Mouse (Mus musculus) forebrain, embryonic 14.5 days (tissue): ENCODE data around the gene Cacna2d3. TPM values are rescaled to one million over a fixed set of nuclear protein-coding genes. Genes with fewer than 3 reads are reported as not detected.

Experiments
- ATAC-seq: fragments of 200-750 bp; cut with Nextera tagmentation; 2 replicates; pipeline ENCODE4 v1.8.0; 2017; ENCODE audit warnings: mild to moderate bottlenecking, moderate library complexity
- DNase-seq: peaks from one replicate; pipeline ENCODE4 v3.0.0-alpha.2; 2015; ENCODE audit warnings: low spot score
- H3K27ac ChIP-seq: fragments of 300-500 bp; sonication (generic); 2 replicates; pipeline ENCODE4 v1.5.1; 2014; ENCODE audit warnings: low read depth, mild to moderate bottlenecking, control low read depth, low read length, moderate library complexity
- H3K27me3 ChIP-seq: fragments of 300-500 bp; sonication (generic); replicated peaks from 2 replicates; pipeline ENCODE4 v1.6.1; 2014; ENCODE audit warnings: low read length, control low read depth, mixed read lengths; ENCODE audit not compliant: control insufficient read depth, insufficient read depth
- H3K36me3 ChIP-seq: fragments of 300-500 bp; sonication (generic); 2 replicates; pipeline ENCODE4 v1.6.1; 2014; ENCODE audit warnings: low read length, control low read depth; ENCODE audit not compliant: control insufficient read depth, insufficient read depth
- H3K4me1 ChIP-seq: fragments of 300-500 bp; sonication (generic); 2 replicates; pipeline ENCODE4 v1.6.1; 2014; ENCODE audit warnings: antibody characterized with exemption, low read length, control low read depth; ENCODE audit not compliant: control insufficient read depth, insufficient read depth
- H3K4me2 ChIP-seq: fragments of 300-500 bp; sonication (generic); 2 replicates; pipeline ENCODE4 v1.6.1; 2014; ENCODE audit warnings: mild to moderate bottlenecking, control low read depth, low read length
- H3K4me3 ChIP-seq: fragments of 300-500 bp; sonication (generic); 2 replicates; pipeline ENCODE4 v1.5.1; 2014; ENCODE audit warnings: low read depth, low read length, control low read depth
- H3K9ac ChIP-seq: fragments of 300-500 bp; sonication (generic); 2 replicates; pipeline ENCODE4 v1.6.1; 2014; ENCODE audit warnings: mild to moderate bottlenecking, low read length, control low read depth, moderate library complexity
- H3K9me3 ChIP-seq: fragments of 300-500 bp; sonication (generic); replicated peaks from 2 replicates; pipeline ENCODE4 v1.6.1; 2016; ENCODE audit warnings: low read length, control low read depth, mixed read lengths; ENCODE audit not compliant: control insufficient read depth
- WGBS: fragments of 180-500 bp; shearing (Covaris S2); extraction: QIAGEN DNeasy Blood & Tissue Kit; methylation state at CpG from one replicate; pipeline ENCODE4 v1.1.7; 2014; 5-methylcytosine and 5-hydroxymethylcytosine counted together
- polyA plus RNA-seq: library from polyadenylated mRNA; unstranded; fragments of >200 nt; fragmentation: Nextera tagmentation; extraction: Ambion mirVana; gene quantifications from 2 replicates; pipeline ENCODE4 v1.2.1, GENCODE M21; 2014

Gene Cacna2d3
- polyA plus RNA-seq, 1 experiment from 2014 or later = 14.5 TPM

- no peaks in the 10 kb centered on the region for H3K27me3 ChIP-seq
- 90% methylated on average over 5 of the region's 5 CpGs for WGBS
- no peak overlapping the region for H3K27ac ChIP-seq
- H3K4me1 ChIP-seq = no peaks in the 10 kb centered on the region
- H3K4me2 ChIP-seq = no peak overlapping the region
- no peak overlapping the region for H3K9ac ChIP-seq
- H3K36me3 ChIP-seq = no peaks in the 10 kb centered on the region
- no peak overlapping the region for H3K4me3 ChIP-seq
- ATAC-seq = no peak
- no peak for DNase-seq
- no peaks in the 10 kb centered on the region; the same call in 1 of the 2 replicates for H3K9me3 ChIP-seq
Observed at GRCm38 (mm10) chr14:29107464-29107863, 614.2 kb downstream of the Cacna2d3 start.

- no peak for DNase-seq
- H3K9ac ChIP-seq = no peak overlapping the region
- no peaks in the 10 kb centered on the region for H3K27me3 ChIP-seq
- no peak for ATAC-seq
- H3K9me3 ChIP-seq = no peaks in the 10 kb centered on the region
- no peak overlapping the region for H3K4me2 ChIP-seq
- no peaks in the 10 kb centered on the region for H3K36me3 ChIP-seq
- H3K4me3 ChIP-seq = no peak overlapping the region
- no peaks in the 10 kb centered on the region for H3K4me1 ChIP-seq
- H3K27ac ChIP-seq = no peak overlapping the region
- 60% methylated on average over 12 of the region's 12 CpGs for WGBS
Observed at GRCm38 (mm10) chr14:29097776-29098175, 623.9 kb downstream of the Cacna2d3 start.

- H3K4me1 ChIP-seq = no peaks in the 10 kb centered on the region
- H3K4me2 ChIP-seq = no peak overlapping the region
- H3K4me3 ChIP-seq = no peak overlapping the region
- no peaks in the 10 kb centered on the region for H3K9me3 ChIP-seq
- ATAC-seq = no peak
- H3K36me3 ChIP-seq = no peaks in the 10 kb centered on the region
- no peak overlapping the region for H3K27ac ChIP-seq
- H3K27me3 ChIP-seq = no peaks in the 10 kb centered on the region
- 79% methylated on average over 5 of the region's 5 CpGs for WGBS
- DNase-seq = peak; percentile 43
- H3K9ac ChIP-seq = no peak overlapping the region
Observed at GRCm38 (mm10) chr14:29095431-29095830, 626.2 kb downstream of the Cacna2d3 start.

- 2% methylated on average over 5 of the region's 5 CpGs for WGBS
- Histone ChIP-seq H3K27ac (no peak overlapping the region), H3K4me1 (no peaks in the 10 kb centered on the region), H3K36me3 (no peaks in the 10 kb centered on the region), H3K9ac (no peak overlapping the region), H3K27me3 (no peaks in the 10 kb centered on the region), H3K9me3 (no peaks in the 10 kb centered on the region), H3K4me2 (no peak overlapping the region), H3K4me3 (no peak overlapping the region)
- ATAC-seq = peak; percentile 87
- peak; percentile 82 for DNase-seq
Observed at GRCm38 (mm10) chr14:29090074-29090473, 631.6 kb downstream of the Cacna2d3 start.

- ATAC-seq = no peak
- Histone ChIP-seq H3K9me3 (no peaks in the 10 kb centered on the region), H3K4me3 (no peak overlapping the region), H3K9ac (no peak overlapping the region), H3K27ac (no peak overlapping the region), H3K36me3 (no peaks in the 10 kb centered on the region), H3K4me2 (no peak overlapping the region), H3K27me3 (no peaks in the 10 kb centered on the region), H3K4me1 (no peaks in the 10 kb centered on the region)
- 65% methylated on average over 4 of the region's 4 CpGs for WGBS
- DNase-seq = no peak
Observed at GRCm38 (mm10) chr14:29086528-29086927, 635.1 kb downstream of the Cacna2d3 start.

GRCm38 (mm10) chr14:29085493-29086159, 636.0 kb downstream of the Cacna2d3 start:
- Histone ChIP-seq H3K36me3 (no peaks in the 10 kb centered on the region), H3K4me3 (no peak overlapping the region), H3K9ac (no peak overlapping the region), H3K27me3 (no peaks in the 10 kb centered on the region), H3K27ac (no peak overlapping the region), H3K4me2 (no peak overlapping the region), H3K4me1 (no peaks in the 10 kb centered on the region), H3K9me3 (no peaks in the 10 kb centered on the region)
- ATAC-seq (peak; percentile 77), DNase-seq (peak; percentile 80)
- WGBS = 57% methylated on average over 7 of the region's 7 CpGs

GRCm38 (mm10) chr14:29082171-29082570, 639.5 kb downstream of the Cacna2d3 start:
- Histone ChIP-seq H3K36me3 (no peaks in the 10 kb centered on the region), H3K9ac (no peak overlapping the region), H3K27ac (no peak overlapping the region), H3K4me1 (no peaks in the 10 kb centered on the region), H3K27me3 (no peaks in the 10 kb centered on the region), H3K4me2 (no peak overlapping the region), H3K9me3 (no peaks in the 10 kb centered on the region), H3K4me3 (no peak overlapping the region)
- ATAC-seq = no peak
- WGBS = 100% methylated on average over 1 of the region's 1 CpGs
- DNase-seq = no peak

GRCm38 (mm10) chr14:29080630-29081029, 641.0 kb downstream of the Cacna2d3 start:
- H3K4me1 ChIP-seq = no peaks in the 10 kb centered on the region
- H3K27ac ChIP-seq = no peak overlapping the region
- H3K4me3 ChIP-seq = no peak overlapping the region
- DNase-seq (no peak), ATAC-seq (no peak)
- no peaks in the 10 kb centered on the region for H3K36me3 ChIP-seq
- no peak overlapping the region for H3K4me2 ChIP-seq
- H3K9me3 ChIP-seq = no peaks in the 10 kb centered on the region
- no peak overlapping the region for H3K9ac ChIP-seq
- H3K27me3 ChIP-seq = no peaks in the 10 kb centered on the region
- 85% methylated on average over 4 of the region's 4 CpGs for WGBS

- no peaks in the 10 kb centered on the region for H3K36me3 ChIP-seq
- WGBS = 88% methylated on average over 4 of the region's 4 CpGs
- no peak overlapping the region for H3K9ac ChIP-seq
- H3K4me1 ChIP-seq = no peaks in the 10 kb centered on the region
- H3K27ac ChIP-seq = no peak overlapping the region
- DNase-seq = no peak
- H3K9me3 ChIP-seq = no peaks in the 10 kb centered on the region
- no peak overlapping the region for H3K4me3 ChIP-seq
- H3K27me3 ChIP-seq = no peaks in the 10 kb centered on the region
- ATAC-seq = no peak
- no peak overlapping the region for H3K4me2 ChIP-seq
Observed at GRCm38 (mm10) chr14:29080228-29080627, 641.4 kb downstream of the Cacna2d3 start.
